Mouse (Mus musculus): ENCODE data around the gene Zc3h6. TPM values are rescaled to one million over a fixed set of nuclear protein-coding genes. Genes with fewer than 3 reads are reported as not detected.

Gene Zc3h6
- polyA plus RNA-seq, 1 experiment from 2014 or later: 2.7 TPM

DNA sequence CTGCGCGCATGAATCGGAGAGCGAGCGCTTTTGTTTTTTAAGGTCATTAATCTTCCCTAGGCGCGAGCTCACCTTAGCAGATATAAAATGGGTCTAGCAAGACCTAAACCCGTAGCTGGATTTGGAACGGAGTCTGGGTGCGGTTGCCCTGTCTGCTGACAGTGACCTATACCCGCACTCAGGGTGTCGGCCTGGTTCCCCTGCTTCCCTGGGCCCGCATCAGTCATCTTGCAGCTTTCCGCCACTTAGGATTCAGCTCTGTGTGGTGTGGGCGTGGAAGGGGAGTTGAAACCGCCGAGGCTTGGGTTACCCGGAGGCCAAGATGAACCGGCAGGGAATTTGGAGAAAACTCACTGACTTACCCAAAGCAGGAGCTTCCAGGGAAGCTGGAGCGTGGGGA, 99.1 kb downstream of the Zc3h6 start:
- Histone ChIP-seq H3K27ac (ENCODE audit: low read depth, low read length) (no peak overlapping the region), H3K36me3 (ENCODE audit: control insufficient read depth, insufficient read depth, low read length) (no peaks in the 10 kb centered on the region), H3K4me3 (ENCODE audit: low read depth, low read length) (peak overlapping the region; percentile 78), H3K27me3 (ENCODE audit: control insufficient read depth, insufficient read depth, low read length) (no peaks in the 10 kb centered on the region), H3K4me2 (peak overlapping the region; percentile 54), H3K4me1 (ENCODE audit: control insufficient read depth, insufficient read depth, low read length) (peaks cover 9% of the 10 kb centered on the region), H3K9me3 (ENCODE audit: control insufficient read depth, low read length) (no peaks in the 10 kb centered on the region), H3K9ac (ENCODE audit: low read length) (peak overlapping the region; percentile 84)
- ATAC-seq (ENCODE audit: low FRiP score) (peak; percentile 68), DNase-seq (ENCODE audit: low spot score, missing footprints) (no peak)
- under 1% methylated on average over 20 of the region's 20 CpGs for WGBS

Small RNA genes lying within 50 kb of the gene (microRNA-seq; reads per million reads assigned to microRNA genes)
- gene Gm22859: not detected

Other genes starting within 250 kb of the Zc3h6 start
- gene Tmem87b, start 149.3 kb upstream of the Zc3h6 start, polyA plus RNA-seq (2014; fragmentation: Nextera tagmentation; extraction: Ambion mirVana): 21.7 and 24.1 TPM in 2 replicates
- 2.2 and 2.4 TPM in 2 replicates for gene Fbln7, start 104.4 kb upstream of the Zc3h6 start, polyA plus RNA-seq (2014; fragmentation: Nextera tagmentation; extraction: Ambion mirVana)
- gene Zc3h8, start 23.3 kb upstream of the Zc3h6 start, polyA plus RNA-seq (2014; fragmentation: Nextera tagmentation; extraction: Ambion mirVana): 8.3 and 8.5 TPM in 2 replicates
- 20.3 and 22.1 TPM in 2 replicates for gene Gm10762, start 323 bp downstream of the Zc3h6 start, polyA plus RNA-seq (2014; fragmentation: Nextera tagmentation; extraction: Ambion mirVana)
- gene Vinac1, start 80.8 kb downstream of the Zc3h6 start, polyA plus RNA-seq (2014; fragmentation: Nextera tagmentation; extraction: Ambion mirVana): 0.08 and 0.29 TPM in 2 replicates
- gene Ttl, start 98.5 kb downstream of the Zc3h6 start, polyA plus RNA-seq (2014; fragmentation: Nextera tagmentation; extraction: Ambion mirVana): 10.2 and 11.5 TPM in 2 replicates
- 16.0 and 18.4 TPM in 2 replicates for gene Polr1b, start 133.6 kb downstream of the Zc3h6 start, polyA plus RNA-seq (2014; fragmentation: Nextera tagmentation; extraction: Ambion mirVana)
- 26.2 and 27.2 TPM in 2 replicates for gene Chchd5, start 162.3 kb downstream of the Zc3h6 start, polyA plus RNA-seq (2014; fragmentation: Nextera tagmentation; extraction: Ambion mirVana)
- gene Slc20a1, start 231.4 kb downstream of the Zc3h6 start, polyA plus RNA-seq (2014; fragmentation: Nextera tagmentation; extraction: Ambion mirVana): 53.3 and 62.5 TPM in 2 replicates

All from midbrain, embryonic 11.5 days (tissue).